Mouse (Mus musculus) ES-Bruce4 (cell line): ENCODE results near the gene Gif. TPM values are rescaled to one million over a fixed set of nuclear protein-coding genes. Genes with fewer than 3 reads are reported as not detected.

Experiments
- H3K27ac ChIP-seq: 2 replicates; pipeline ENCODE4 v1.5.1; 2012; ENCODE audit warnings: low read length, inconsistent platforms; ENCODE audit not compliant: insufficient read depth
- H3K27me3 ChIP-seq: 2 replicates; pipeline ENCODE4 v1.6.1; 2012; ENCODE audit warnings: mild to moderate bottlenecking, low read length, inconsistent platforms; ENCODE audit not compliant: control insufficient read depth, poor library complexity, insufficient read depth, severe bottlenecking
- H3K36me3 ChIP-seq: 2 replicates; pipeline ENCODE4 v1.6.1; 2012; ENCODE audit warnings: inconsistent platforms, mild to moderate bottlenecking, low read length, moderate library complexity; ENCODE audit not compliant: control insufficient read depth, poor library complexity, insufficient read depth, severe bottlenecking
- H3K4me1 ChIP-seq: one replicate; pipeline ENCODE4 v1.8.1; 2011; ENCODE audit warnings: low read length; ENCODE audit not compliant: control insufficient read depth, insufficient read depth
- H3K4me3 ChIP-seq: 2 replicates; pipeline ENCODE4 v1.5.1; 2011; ENCODE audit warnings: low read depth, mild to moderate bottlenecking, low read length
- H3K9ac ChIP-seq: 2 replicates; pipeline ENCODE4 v1.6.1; 2012; ENCODE audit warnings: low read depth, mild to moderate bottlenecking, inconsistent platforms; ENCODE audit not compliant: poor library complexity, severe bottlenecking
- H3K9me3 ChIP-seq: replicated peaks from 2 replicates; pipeline ENCODE4 v1.6.1; 2012; ENCODE audit warnings: mild to moderate bottlenecking, low read length, inconsistent platforms; ENCODE audit not compliant: control insufficient read depth, poor library complexity, insufficient read depth, severe bottlenecking
- CTCF ChIP-seq: IDR thresholded peaks from one replicate; pipeline ENCODE4 v1.8.1; 2011; ENCODE audit warnings: low read depth, low read length
- EP300 ChIP-seq: IDR thresholded peaks from 2 replicates; pipeline ENCODE4 v1.6.1; 2011; ENCODE audit warnings: low read depth, low read length; ENCODE audit not compliant: insufficient read depth
- POLR2A ChIP-seq: IDR thresholded peaks from one replicate; pipeline ENCODE4 v1.8.1; 2011; ENCODE audit warnings: low read length; ENCODE audit not compliant: insufficient read depth
- polyA plus RNA-seq: library from polyadenylated mRNA; stranded (reverse); fragments of >200 nt; gene quantifications from 2 replicates; pipeline ENCODE4 v1.2.4, GENCODE M21; 2011; ENCODE audit warnings: low read depth; ENCODE audit not compliant: missing spikeins, insufficient read depth, insufficient read length

Gif gene
- polyA plus RNA-seq, 1 experiment = not detected

GRCm38 (mm10) chr19:11766413-11766812, 19.1 kb downstream of the Gif start:
- H3K9ac ChIP-seq = no peak overlapping the region
- H3K36me3 ChIP-seq = no peaks in the 10 kb centered on the region
- no peaks in the 10 kb centered on the region for H3K4me1 ChIP-seq
- H3K9me3 ChIP-seq = no peaks in the 10 kb centered on the region
- H3K27ac ChIP-seq = no peak overlapping the region
- no peak overlapping the region for H3K4me3 ChIP-seq
- H3K27me3 ChIP-seq = no peaks in the 10 kb centered on the region
- TF ChIP-seq CTCF = no peak
- no peak for TF ChIP-seq EP300
- TF ChIP-seq POLR2A = no peak

GRCm38 (mm10) chr19:11768163-11768562, 20.8 kb downstream of the Gif start:
- TF ChIP-seq POLR2A (no peak), CTCF (peak; percentile 87)
- Histone ChIP-seq H3K4me3 (no peak overlapping the region), H3K27ac (no peak overlapping the region), H3K9ac (no peak overlapping the region), H3K27me3 (no peaks in the 10 kb centered on the region), H3K9me3 (no peaks in the 10 kb centered on the region), H3K36me3 (peaks cover 9% of the 10 kb centered on the region), H3K4me1 (no peaks in the 10 kb centered on the region)

GRCm38 (mm10) chr19:11769257-11769920, 22.0 kb downstream of the Gif start:
- Histone ChIP-seq H3K9me3 (no peaks in the 10 kb centered on the region), H3K4me3 (no peak overlapping the region)

GRCm38 (mm10) chr19:11770205-11770892, 23.0 kb downstream of the Gif start, which contains the start of gene Mrpl16:
Mrpl16 (plus strand) TSS chr19:11770391.
- no peak for TF ChIP-seq CTCF
- 0 out of 2 replicates have a peak, but pooled peaks have one; percentile 10 for TF ChIP-seq EP300
- TF ChIP-seq POLR2A = peak; percentile 32
- Histone ChIP-seq H3K27ac (peak within 1 kb of the TSS; percentile 47; the same call in 1 of the 2 replicates), H3K4me3 (peak within 1 kb of the TSS; percentile 100), H3K27me3 (no peaks in the 10 kb centered on the region), H3K36me3 (peaks cover 28% of the 10 kb centered on the region), H3K9me3 (no peaks in the 10 kb centered on the region), H3K4me1 (no peaks in the 10 kb centered on the region), H3K9ac (peak within 1 kb of the TSS; percentile 93)

More at GRCm38 (mm10) chr19:11769257-11769920, 22.0 kb downstream of the Gif start:
- Histone ChIP-seq H3K27me3 (no peaks in the 10 kb centered on the region), H3K9ac (peak overlapping the region; percentile 93; the same call in 1 of the 2 replicates), H3K36me3 (peaks cover 21% of the 10 kb centered on the region), H3K27ac (no peak overlapping the region), H3K4me1 (no peaks in the 10 kb centered on the region)
- TF ChIP-seq POLR2A (no peak), EP300 (no peak), CTCF (no peak)

GRCm38 (mm10) chr19:11777191-11777865, 30.0 kb downstream of the Gif start:
- Histone ChIP-seq H3K9ac (no peak overlapping the region), H3K36me3 (peaks cover 41% of the 10 kb centered on the region), H3K4me3 (no peak overlapping the region), H3K9me3 (no peaks in the 10 kb centered on the region), H3K27me3 (no peaks in the 10 kb centered on the region), H3K27ac (no peak overlapping the region), H3K4me1 (no peaks in the 10 kb centered on the region)
- TF ChIP-seq POLR2A (no peak), CTCF (no peak), EP300 (no peak)
